Comparison of ENCODE assay signal across 9 mouse cellular contexts in genomic region chr4:46853852-46854460, GRCm38 (mm10).
DNase-seq lines count a peak whose midpoint lies in the region; ATAC-seq and TF ChIP-seq lines count a peak whose summit lies in the region.
"Had no signal": no experiment of that assay in that cellular context is flagged by ENCODE, and none has a peak within 500 bp of the region (broad histone marks: within the 10 kb centered on the region; RNA-seq: fewer than 3 reads in every experiment).

No protein-coding gene starts in this region.

- TF ChIP-seq EP300 in stomach, postnatal 0 days (optimal IDR thresholded peaks at IDR 0.05) = no peak
- TF ChIP-seq EP300 in liver, postnatal 0 days (IDR thresholded peaks at IDR 0.05; ENCODE audit: low read depth) = peak; percentile 98

- intact Hi-C loops in heart, postnatal 10 days (cut with DNase I) = no loop called here

- peak overlapping the region; percentile 14 for H3K4me3 ChIP-seq in heart, embryonic 12.5 days
- H3K4me3 ChIP-seq in stomach, embryonic 14.5 days (ENCODE audit: low read depth, low read length) = no peak overlapping the region
- no peak overlapping the region for H3K4me3 ChIP-seq in stomach, postnatal 0 days (ENCODE audit: low read depth, low read length)
- H3K4me3 ChIP-seq in liver, postnatal 0 days (ENCODE audit: low read depth, low read length) = peak overlapping the region; percentile 64
- H3K4me3 ChIP-seq: limb, embryonic 10.5 days had no signal

- H3K4me2 ChIP-seq in heart, embryonic 12.5 days = no peak overlapping the region
- H3K4me2 ChIP-seq in stomach, embryonic 14.5 days (replicated peaks; ENCODE audit: low read depth, low read length) = no peak overlapping the region
- no peak overlapping the region for H3K4me2 ChIP-seq in stomach, postnatal 0 days (replicated peaks; ENCODE audit: low read depth)
- H3K4me2 ChIP-seq in liver, postnatal 0 days (ENCODE audit: low read depth, low read length) = peak overlapping the region; percentile 68

- DNase-seq in heart, postnatal 10 days = no peak
- DNase-seq in stomach, postnatal 0 days (ENCODE audit: low spot score) = no peak
- peak; percentile 65 for DNase-seq in liver, postnatal 0 days
- no peak for DNase-seq in adrenal gland, postnatal 14 days
- no peak for DNase-seq in retina, postnatal 1 day
- no peak for DNase-seq in kidney, adult 11 months

- H3K36me3 ChIP-seq in heart, embryonic 12.5 days = no peaks in the 10 kb centered on the region
- H3K36me3 ChIP-seq in stomach, embryonic 14.5 days (ENCODE audit: control insufficient read depth, insufficient read depth, low read length) = no peaks in the 10 kb centered on the region
- no peaks in the 10 kb centered on the region for H3K36me3 ChIP-seq in stomach, postnatal 0 days (ENCODE audit: control insufficient read depth, insufficient read depth, low read length)
- no peaks in the 10 kb centered on the region; the same call in 1 of the 2 replicates for H3K36me3 ChIP-seq in liver, postnatal 0 days (replicated peaks; ENCODE audit: insufficient read depth, low read length)
- H3K36me3 ChIP-seq: limb, embryonic 10.5 days had no signal

- peaks cover 5% of the 10 kb centered on the region; the same call in 1 of the 2 replicates for H3K4me1 ChIP-seq in heart, embryonic 12.5 days (replicated peaks)
- peaks cover 2% of the 10 kb centered on the region; the same call in 1 of the 2 replicates for H3K4me1 ChIP-seq in stomach, embryonic 14.5 days (ENCODE audit: control insufficient read depth, insufficient read depth, low read length)
- no peaks in the 10 kb centered on the region for H3K4me1 ChIP-seq in stomach, postnatal 0 days (replicated peaks; ENCODE audit: control insufficient read depth, insufficient read depth)
- peaks cover 11% of the 10 kb centered on the region for H3K4me1 ChIP-seq in liver, postnatal 0 days (ENCODE audit: insufficient read depth)

- H3K9ac ChIP-seq in heart, embryonic 12.5 days = no peak overlapping the region
- no peak overlapping the region for H3K9ac ChIP-seq in stomach, embryonic 14.5 days (replicated peaks; ENCODE audit: low read depth, low read length)
- no peak overlapping the region for H3K9ac ChIP-seq in stomach, postnatal 0 days (ENCODE audit: low read length)
- peak overlapping the region; percentile 78 for H3K9ac ChIP-seq in liver, postnatal 0 days (replicated peaks)

- no peaks in the 10 kb centered on the region for H3K27me3 ChIP-seq in heart, embryonic 12.5 days (replicated peaks)
- no peaks in the 10 kb centered on the region for H3K27me3 ChIP-seq in stomach, embryonic 14.5 days (ENCODE audit: control insufficient read depth, insufficient read depth, low read length)
- H3K27me3 ChIP-seq in stomach, postnatal 0 days (ENCODE audit: control insufficient read depth, insufficient read depth, low read length) = no peaks in the 10 kb centered on the region
- no peaks in the 10 kb centered on the region for H3K27me3 ChIP-seq in liver, postnatal 0 days (ENCODE audit: insufficient read depth, low read length)

- no peak for TF ChIP-seq CTCF in stomach, postnatal 0 days (IDR thresholded peaks at IDR 0.05; ENCODE audit: low read depth)
- TF ChIP-seq CTCF in liver, postnatal 0 days (IDR thresholded peaks at IDR 0.05; ENCODE audit: low read depth) = no peak

- ATAC-seq in heart, embryonic 12.5 days (ENCODE audit: insufficient number of reproducible peaks, low FRiP score) = peak; percentile 91
- ATAC-seq in stomach, embryonic 14.5 days (ENCODE audit: insufficient number of reproducible peaks, insufficient read depth, low FRiP score, low read depth) = peak; percentile 75; the same call in 1 of the 2 replicates
- ATAC-seq in stomach, postnatal 0 days (ENCODE audit: low FRiP score, low TSS enrichment) = no peak
- ATAC-seq in liver, postnatal 0 days = peak; percentile 98

- 54% methylated on average over 12 of the region's 12 CpGs for WGBS in heart, embryonic 12.5 days
- WGBS in stomach, embryonic 14.5 days = 77% methylated on average over 12 of the region's 12 CpGs
- 58% methylated on average over 12 of the region's 12 CpGs for WGBS in stomach, postnatal 0 days
- 40% methylated on average over 12 of the region's 12 CpGs for WGBS in liver, postnatal 0 days (ENCODE audit: insufficient replicate concordance)

- no peak overlapping the region for H3K27ac ChIP-seq in heart, embryonic 12.5 days (ENCODE audit: poor library complexity, severe bottlenecking)
- H3K27ac ChIP-seq in stomach, embryonic 14.5 days (ENCODE audit: low read length) = no peak overlapping the region
- no peak overlapping the region for H3K27ac ChIP-seq in stomach, postnatal 0 days (replicated peaks)
- peak overlapping the region; percentile 75 for H3K27ac ChIP-seq in liver, postnatal 0 days (ENCODE audit: low read depth)
- H3K27ac ChIP-seq: limb, embryonic 10.5 days had no signal

- peaks cover 10% of the 10 kb centered on the region; the same call in 1 of the 2 replicates for H3K9me3 ChIP-seq in heart, embryonic 12.5 days (replicated peaks)
- no peaks in the 10 kb centered on the region for H3K9me3 ChIP-seq in stomach, embryonic 14.5 days (ENCODE audit: control insufficient read depth, low read depth, low read length)
- no peaks in the 10 kb centered on the region for H3K9me3 ChIP-seq in stomach, postnatal 0 days (ENCODE audit: control insufficient read depth, low read length)
- H3K9me3 ChIP-seq in liver, postnatal 0 days (ENCODE audit: low read length) = peaks cover 3% of the 10 kb centered on the region; the same call in 1 of the 2 replicates
- H3K9me3 ChIP-seq: limb, embryonic 10.5 days had no signal

Comparison
In these comparisons a context has a peak if more than half of its experiments do, and no peak if none do; other contexts are left out.
1. H3K4me3 ChIP-seq: peak in heart, embryonic 12.5 days (single experiment) and liver, postnatal 0 days (single experiment); none in stomach, embryonic 14.5 days (single experiment) and stomach, postnatal 0 days (single experiment).